Comparison of ENCODE assay signal across 23 mouse cellular contexts in genomic region chr17:90684172-90684571, GRCm38 (mm10).
DNase-seq lines count a peak whose midpoint lies in the region; ATAC-seq and TF ChIP-seq lines count a peak whose summit lies in the region.
"Had no signal": no experiment of that assay in that cellular context is flagged by ENCODE, and none has a peak within 500 bp of the region (broad histone marks: within the 10 kb centered on the region; RNA-seq: fewer than 3 reads in every experiment).

No protein-coding gene starts in this region.

- no peak overlapping the region for H3K9ac ChIP-seq in forebrain, embryonic 13.5 days
- no peak overlapping the region for H3K9ac ChIP-seq in forebrain, embryonic 11.5 days (ENCODE audit: low read length)
- no peak overlapping the region for H3K9ac ChIP-seq in forebrain, embryonic 16.5 days (replicated peaks; ENCODE audit: low read depth, low read length)
- no peak overlapping the region for H3K9ac ChIP-seq in forebrain, postnatal 0 days
- H3K9ac ChIP-seq in midbrain, embryonic 16.5 days (ENCODE audit: low read depth, low read length): no peak overlapping the region
- H3K9ac ChIP-seq: heart, embryonic 12.5 days; heart, embryonic 15.5 days had no signal

- peak; percentile 58 for ATAC-seq in forebrain, embryonic 13.5 days
- ATAC-seq in forebrain, embryonic 11.5 days (replicated peaks; ENCODE audit: low FRiP score): no peak
- peak; percentile 69 for ATAC-seq in forebrain, embryonic 16.5 days
- no peak for ATAC-seq in forebrain, postnatal 0 days
- ATAC-seq in midbrain, embryonic 16.5 days: 0 out of 2 replicates have a peak, but pooled peaks have one; percentile 3
- ATAC-seq: activated CD4-positive, CD25-positive, alpha-beta regulatory T cell, adult 4 months; hindbrain, embryonic 16.5 days; inflammation-experienced regulatory T-cells, adult 6 months; intestine, embryonic 16.5 days had no signal

- H3K9me3 ChIP-seq in forebrain, embryonic 13.5 days (replicated peaks): no peaks in the 10 kb centered on the region
- no peaks in the 10 kb centered on the region for H3K9me3 ChIP-seq in forebrain, embryonic 11.5 days (ENCODE audit: control insufficient read depth, low read length)
- no peaks in the 10 kb centered on the region for H3K9me3 ChIP-seq in forebrain, embryonic 16.5 days (ENCODE audit: control insufficient read depth, low read length)
- no peaks in the 10 kb centered on the region for H3K9me3 ChIP-seq in forebrain, postnatal 0 days (ENCODE audit: low read length)
- H3K9me3 ChIP-seq in midbrain, embryonic 16.5 days (replicated peaks; ENCODE audit: control insufficient read depth, low read length, poor library complexity, severe bottlenecking): no peaks in the 10 kb centered on the region
- H3K9me3 ChIP-seq in midbrain, embryonic 10.5 days (replicated peaks): no peaks in the 10 kb centered on the region
- H3K9me3 ChIP-seq: heart, embryonic 12.5 days; heart, embryonic 15.5 days; hindbrain, embryonic 10.5 days had no signal

- no peak for DNase-seq in forebrain, embryonic 11.5 days (ENCODE audit: low spot score)
- no peak for DNase-seq in forebrain, postnatal 0 days
- DNase-seq in midbrain, embryonic 10.5 days (ENCODE audit: low spot score): no peak
- DNase-seq: adrenal gland, adult 8-10 months; adrenal gland, postnatal 25 days; cerebellum, adult 18-20 months; cerebellum, adult 9-10 months; cerebellum, postnatal 14 days; gastrocnemius, postnatal 25 days; heart, adult 18-20 months; heart, postnatal 10 days; heart, postnatal 36 days; kidney, adult 18-20 months had no signal

- no peak overlapping the region for H3K4me2 ChIP-seq in forebrain, embryonic 13.5 days
- H3K4me2 ChIP-seq in forebrain, embryonic 11.5 days (ENCODE audit: low read depth, low read length, severe bottlenecking): no peak overlapping the region
- H3K4me2 ChIP-seq in forebrain, embryonic 16.5 days (ENCODE audit: low read length): no peak overlapping the region
- no peak overlapping the region for H3K4me2 ChIP-seq in forebrain, postnatal 0 days (ENCODE audit: low read depth)
- H3K4me2 ChIP-seq in midbrain, embryonic 16.5 days (ENCODE audit: low read length): no peak overlapping the region
- H3K4me2 ChIP-seq: heart, embryonic 12.5 days; heart, embryonic 15.5 days had no signal

- no peak overlapping the region for H3K27ac ChIP-seq in forebrain, embryonic 13.5 days
- H3K27ac ChIP-seq in forebrain, embryonic 11.5 days (ENCODE audit: low read depth, low read length): no peak overlapping the region
- H3K27ac ChIP-seq in forebrain, embryonic 16.5 days (ENCODE audit: low read length): no peak overlapping the region
- H3K27ac ChIP-seq in forebrain, postnatal 0 days (ENCODE audit: low read depth, low read length): no peak overlapping the region
- H3K27ac ChIP-seq in midbrain, embryonic 16.5 days (ENCODE audit: low read length): no peak overlapping the region
- no peak overlapping the region for H3K27ac ChIP-seq in midbrain, embryonic 10.5 days (replicated peaks)
- H3K27ac ChIP-seq: heart, embryonic 15.5 days; hindbrain, embryonic 10.5 days had no signal

- 0 out of 2 replicates have a peak, but pooled peaks cover 4% of the 10 kb centered on the region for H3K4me1 ChIP-seq in forebrain, embryonic 13.5 days
- no peaks in the 10 kb centered on the region for H3K4me1 ChIP-seq in forebrain, embryonic 11.5 days (replicated peaks; ENCODE audit: control insufficient read depth, insufficient read depth, low read length)
- H3K4me1 ChIP-seq in forebrain, embryonic 16.5 days (replicated peaks; ENCODE audit: control insufficient read depth, insufficient read depth, low read length): no peaks in the 10 kb centered on the region
- H3K4me1 ChIP-seq in forebrain, postnatal 0 days (ENCODE audit: insufficient read depth): no peaks in the 10 kb centered on the region
- H3K4me1 ChIP-seq in midbrain, embryonic 16.5 days (ENCODE audit: control insufficient read depth, insufficient read depth, low read length): no peaks in the 10 kb centered on the region
- no peaks in the 10 kb centered on the region for H3K4me1 ChIP-seq in midbrain, embryonic 10.5 days
- H3K4me1 ChIP-seq: heart, embryonic 12.5 days; heart, embryonic 15.5 days; hindbrain, embryonic 10.5 days had no signal

- no peak for TF ChIP-seq CTCF in forebrain, postnatal 0 days (IDR thresholded peaks at IDR 0.05; ENCODE audit: low read depth)

- no peaks in the 10 kb centered on the region for H3K27me3 ChIP-seq in forebrain, embryonic 13.5 days
- no peaks in the 10 kb centered on the region for H3K27me3 ChIP-seq in forebrain, embryonic 11.5 days (ENCODE audit: control insufficient read depth, insufficient read depth, low read length)
- H3K27me3 ChIP-seq in forebrain, embryonic 16.5 days (replicated peaks; ENCODE audit: control insufficient read depth, insufficient read depth, low read length): no peaks in the 10 kb centered on the region
- H3K27me3 ChIP-seq in forebrain, postnatal 0 days (ENCODE audit: insufficient read depth, low read length): no peaks in the 10 kb centered on the region
- H3K27me3 ChIP-seq in midbrain, embryonic 16.5 days (ENCODE audit: control insufficient read depth, insufficient read depth, low read depth, low read length): no peaks in the 10 kb centered on the region
- no peaks in the 10 kb centered on the region for H3K27me3 ChIP-seq in midbrain, embryonic 10.5 days (ENCODE audit: low read depth, poor library complexity, severe bottlenecking)
- H3K27me3 ChIP-seq: heart, embryonic 12.5 days; heart, embryonic 15.5 days had no signal

- H3K4me3 ChIP-seq in forebrain, embryonic 13.5 days: no peak overlapping the region
- no peak overlapping the region for H3K4me3 ChIP-seq in forebrain, embryonic 11.5 days (ENCODE audit: low read depth, low read length)
- no peak overlapping the region for H3K4me3 ChIP-seq in forebrain, embryonic 16.5 days (replicated peaks; ENCODE audit: low read length)
- no peak overlapping the region for H3K4me3 ChIP-seq in forebrain, postnatal 0 days (ENCODE audit: low read depth, low read length)
- no peak overlapping the region for H3K4me3 ChIP-seq in midbrain, embryonic 16.5 days (ENCODE audit: low read depth, low read length)
- no peak overlapping the region for H3K4me3 ChIP-seq in midbrain, embryonic 10.5 days
- H3K4me3 ChIP-seq: heart, embryonic 12.5 days; heart, embryonic 15.5 days; hindbrain, embryonic 10.5 days had no signal

- no peaks in the 10 kb centered on the region for H3K36me3 ChIP-seq in forebrain, embryonic 13.5 days (ENCODE audit: poor library complexity, severe bottlenecking)
- no peaks in the 10 kb centered on the region for H3K36me3 ChIP-seq in forebrain, embryonic 11.5 days (ENCODE audit: control insufficient read depth, insufficient read depth, low read length)
- no peaks in the 10 kb centered on the region for H3K36me3 ChIP-seq in forebrain, embryonic 16.5 days (ENCODE audit: control insufficient read depth, insufficient read depth)
- no peaks in the 10 kb centered on the region for H3K36me3 ChIP-seq in forebrain, postnatal 0 days (ENCODE audit: insufficient read depth)
- no peaks in the 10 kb centered on the region; the same call in 1 of the 2 replicates for H3K36me3 ChIP-seq in midbrain, embryonic 16.5 days (ENCODE audit: control insufficient read depth, insufficient read depth, low read length)
- H3K36me3 ChIP-seq in midbrain, embryonic 10.5 days: no peaks in the 10 kb centered on the region
- H3K36me3 ChIP-seq: heart, embryonic 12.5 days; heart, embryonic 15.5 days; hindbrain, embryonic 10.5 days had no signal

Comparison
In these comparisons a context has a peak if more than half of its experiments do, and no peak if none do; other contexts are left out.
1. ATAC-seq: peak in forebrain, embryonic 13.5 days (single experiment), forebrain, embryonic 16.5 days (single experiment) and midbrain, embryonic 16.5 days (single experiment); none in forebrain, embryonic 11.5 days (single experiment) and forebrain, postnatal 0 days (single experiment).